Mouse (Mus musculus): Measurements from ENCODE around the gene Rreb1.

- no peak for TF ChIP-seq CTCF (IDR thresholded peaks at IDR 0.05; ENCODE audit: low read depth, low read length)
- TF ChIP-seq POLR2A (IDR thresholded peaks at IDR 0.05; ENCODE audit: extremely low read depth, insufficient read depth, low read length), result no peak
Observed at GRCm38 (mm10) chr13:37989701-37990100, 211.5 kb downstream of the Rreb1 start.

Measured in liver, adult 2 months (tissue).